Mouse (Mus musculus): ENCODE measurements around the gene Kremen2. TPM values are rescaled to one million over a fixed set of nuclear protein-coding genes. Genes with fewer than 3 reads are reported as not detected.

Kremen2 gene
- polyA plus RNA-seq, 1 experiment from 2014 or later, result 0.28 TPM

DNA sequence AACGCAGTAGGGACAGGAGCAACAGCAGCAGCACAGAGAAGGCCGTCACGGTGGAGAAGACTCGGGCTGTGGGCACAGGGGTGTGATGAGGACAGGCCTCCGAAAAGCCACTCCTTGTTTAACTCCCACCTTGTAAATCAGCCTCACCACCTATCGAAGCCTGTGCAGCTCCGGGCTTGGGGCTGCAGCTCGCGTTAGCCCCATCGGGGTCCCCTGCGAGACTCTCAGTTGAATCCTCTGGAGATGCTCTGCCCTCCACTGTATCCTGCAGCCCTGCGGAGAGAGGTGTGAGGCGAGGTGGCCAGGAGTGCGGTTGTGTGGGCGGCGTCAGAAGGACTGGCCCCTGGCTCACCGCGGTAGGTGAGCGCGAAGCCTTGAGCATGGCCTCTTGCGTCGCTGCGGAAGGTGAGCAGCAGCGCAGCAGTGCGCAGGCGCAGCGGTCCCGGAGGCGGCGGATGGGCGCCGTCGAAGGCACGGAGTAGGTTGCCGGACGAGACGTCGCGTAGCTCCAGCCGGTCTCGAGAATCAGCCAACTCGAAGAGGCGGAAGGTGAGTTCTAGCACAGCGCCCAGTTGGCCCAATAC lies 3.3 kb downstream of the Kremen2 start:
- Histone ChIP-seq H3K9ac (no peak overlapping the region), H3K4me1 (replicated peaks) (peaks cover 59% of the 10 kb centered on the region), H3K27me3 (peaks cover 76% of the 10 kb centered on the region), H3K9me3 (replicated peaks) (no peaks in the 10 kb centered on the region), H3K4me3 (peak overlapping the region; percentile 27), H3K36me3 (no peaks in the 10 kb centered on the region), H3K4me2 (peak overlapping the region; percentile 39), H3K27ac (no peak overlapping the region)
- no peak for ATAC-seq (replicated peaks; ENCODE audit: insufficient number of reproducible peaks, insufficient read depth, low FRiP score, low read depth)
- WGBS, result 7% methylated on average over 44 of the region's 44 CpGs

DNA sequence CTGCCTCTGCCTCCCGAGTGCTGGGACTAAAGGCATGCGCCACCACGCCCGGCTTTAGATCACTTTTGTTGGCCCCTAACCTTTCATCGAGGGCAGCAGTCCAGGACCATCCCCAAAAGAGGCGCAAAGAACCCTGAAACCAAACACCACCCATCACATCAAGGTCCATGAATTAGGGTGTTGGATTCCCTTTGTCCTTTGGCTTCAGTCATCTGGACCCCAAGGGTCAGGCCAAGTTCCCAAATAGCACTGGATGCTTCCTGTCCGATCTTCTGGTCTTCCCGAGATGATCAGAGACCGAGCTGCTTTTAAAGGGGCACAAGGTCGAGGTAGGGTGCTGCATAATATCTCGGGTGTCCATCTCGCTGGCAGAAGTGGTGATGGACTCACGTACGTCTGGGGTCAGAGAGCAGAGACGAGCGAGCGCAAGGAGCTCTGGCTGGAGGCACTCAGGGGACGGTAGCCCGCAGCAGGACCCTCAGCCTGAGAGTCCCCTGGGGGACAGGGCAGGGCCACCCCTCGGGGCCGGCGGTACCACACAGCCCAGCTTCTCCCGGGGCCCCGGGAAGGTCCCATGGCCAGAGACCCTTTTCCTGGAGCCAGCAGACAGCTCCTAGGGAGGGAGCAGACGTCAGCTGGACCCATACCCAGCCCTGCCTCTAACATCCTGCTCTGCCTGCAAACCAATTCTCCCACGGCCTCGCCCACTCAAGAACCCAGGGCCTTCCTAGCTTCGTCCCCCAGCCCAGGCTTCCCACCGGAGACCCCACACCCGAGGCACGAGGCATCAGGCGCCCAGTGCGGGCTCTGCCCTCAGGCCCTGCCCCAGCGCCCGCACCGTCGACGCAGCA lies 4.0 kb downstream of the Kremen2 start:
- peaks cover 59% of the 10 kb centered on the region for H3K4me1 ChIP-seq (replicated peaks)
- H3K27ac ChIP-seq, result no peak overlapping the region
- peaks cover 3% of the 10 kb centered on the region; the same call in 1 of the 2 replicates for H3K36me3 ChIP-seq
- 44% methylated on average over 38 of the region's 38 CpGs for WGBS
- ATAC-seq (replicated peaks; ENCODE audit: insufficient number of reproducible peaks, insufficient read depth, low FRiP score, low read depth), result no peak
- no peak overlapping the region for H3K9ac ChIP-seq
- H3K4me2 ChIP-seq, result peak overlapping the region; percentile 39
- H3K27me3 ChIP-seq, result peaks cover 69% of the 10 kb centered on the region
- peak overlapping the region; percentile 27 for H3K4me3 ChIP-seq
- no peaks in the 10 kb centered on the region for H3K9me3 ChIP-seq (replicated peaks)

DNA sequence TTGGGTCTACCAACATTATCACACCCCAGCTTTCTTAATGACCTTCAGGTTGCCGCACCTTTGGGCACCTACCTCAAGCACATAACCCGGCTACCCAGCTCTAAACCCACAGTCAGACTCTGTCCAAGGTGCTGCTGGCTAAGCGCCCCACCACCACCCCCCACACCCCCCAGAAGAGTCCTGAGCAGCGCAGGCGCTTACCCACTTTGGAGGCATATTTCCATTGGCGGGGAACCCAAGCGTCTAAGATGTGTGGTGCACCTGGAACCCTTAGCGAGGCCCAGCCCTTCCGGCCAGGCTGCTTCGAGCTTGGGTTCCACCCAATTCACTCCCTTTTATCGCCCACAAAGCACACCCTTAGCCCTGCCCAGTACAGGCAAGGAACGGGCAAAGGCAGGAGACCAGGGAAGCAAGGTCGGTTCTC lies 5.0 kb downstream of the Kremen2 start, which contains the start of gene Paqr4:
Paqr4 (minus strand) TSS at position 270 of the 424 bp plus-strand sequence.
- Histone ChIP-seq H3K9me3 (replicated peaks) (no peaks in the 10 kb centered on the region), H3K4me1 (replicated peaks) (peaks cover 52% of the 10 kb centered on the region), H3K36me3 (peaks cover 3% of the 10 kb centered on the region; the same call in 1 of the 2 replicates), H3K9ac (peak within 1 kb of the TSS; percentile 74), H3K27ac (peak within 1 kb of the TSS; percentile 69), H3K4me2 (peak within 1 kb of the TSS; percentile 99), H3K27me3 (peaks cover 60% of the 10 kb centered on the region), H3K4me3 (peak within 1 kb of the TSS; percentile 75)
- 7% methylated on average over 13 of the region's 13 CpGs for whole genome bisulfite sequencing
- ATAC-seq (replicated peaks; ENCODE audit: insufficient number of reproducible peaks, insufficient read depth, low FRiP score, low read depth), result peak; percentile 4; the same call in 1 of the 2 replicates

GRCm38 (mm10) chr17:23740136-23740584 lies 5.5 kb downstream of the Kremen2 start:
- H3K4me3 ChIP-seq, result peak overlapping the region; percentile 75
- under 1% methylated on average over 45 of the region's 46 CpGs for WGBS
- ATAC-seq (replicated peaks; ENCODE audit: insufficient number of reproducible peaks, insufficient read depth, low FRiP score, low read depth), result peak; percentile 85
- H3K9me3 ChIP-seq (replicated peaks), result no peaks in the 10 kb centered on the region
- peaks cover 48% of the 10 kb centered on the region for H3K4me1 ChIP-seq (replicated peaks)
- peak overlapping the region; percentile 74 for H3K9ac ChIP-seq
- peaks cover 3% of the 10 kb centered on the region; the same call in 1 of the 2 replicates for H3K36me3 ChIP-seq
- H3K27me3 ChIP-seq, result peaks cover 55% of the 10 kb centered on the region
- H3K4me2 ChIP-seq, result peak overlapping the region; percentile 99
- peak overlapping the region; percentile 69 for H3K27ac ChIP-seq

DNA sequence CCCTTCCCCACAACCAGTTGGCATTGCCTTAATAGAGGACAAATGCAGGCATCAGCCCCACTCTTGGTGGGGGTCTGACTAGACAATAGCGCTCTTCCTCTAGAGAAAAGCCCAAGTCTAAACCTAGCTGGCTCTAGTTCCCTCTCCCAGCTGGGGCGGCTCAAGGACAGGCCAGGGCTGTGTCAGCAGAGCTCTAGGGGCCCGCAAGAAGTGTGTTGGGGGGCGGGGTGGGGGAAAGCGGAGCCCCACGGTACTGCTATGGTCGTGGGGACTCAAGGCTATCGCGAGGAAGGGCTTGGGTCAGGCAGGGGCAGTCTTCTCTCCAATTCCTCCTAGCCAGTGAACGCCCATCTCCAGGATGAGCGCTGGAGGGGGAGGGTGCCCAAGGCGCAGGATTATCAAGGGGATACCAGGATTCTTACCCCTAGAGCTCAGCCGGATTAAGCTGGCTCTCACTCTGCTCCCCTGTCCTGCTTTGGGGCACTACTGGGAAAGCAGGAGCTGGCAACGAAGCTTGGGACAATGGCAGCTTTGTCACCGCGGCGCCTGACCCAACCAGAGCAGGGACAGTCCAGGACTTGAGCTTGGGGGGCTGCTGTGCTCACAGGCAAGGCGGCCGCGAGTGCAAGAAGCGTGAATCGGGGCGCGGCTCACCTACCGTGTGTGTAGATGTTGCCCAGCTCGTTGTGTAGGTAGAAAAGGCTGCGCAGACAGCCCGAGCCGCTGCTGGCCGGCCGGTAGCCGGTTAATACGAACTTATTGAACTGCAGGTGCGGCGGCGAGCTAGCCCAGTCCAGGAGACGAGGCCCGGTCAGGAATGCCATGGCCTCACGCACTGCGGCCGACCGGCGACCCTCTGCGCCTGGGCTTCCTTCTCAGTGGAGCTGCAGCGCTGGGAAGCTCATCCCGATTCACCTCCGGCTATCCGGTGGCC lies 6.2 kb downstream of the Kremen2 start:
- Histone ChIP-seq H3K4me2 (peak overlapping the region; percentile 99), H3K9me3 (replicated peaks) (no peaks in the 10 kb centered on the region), H3K9ac (peak overlapping the region; percentile 74), H3K27ac (peak overlapping the region; percentile 69), H3K4me1 (replicated peaks) (peaks cover 41% of the 10 kb centered on the region), H3K4me3 (peak overlapping the region; percentile 75), H3K27me3 (peaks cover 48% of the 10 kb centered on the region), H3K36me3 (peaks cover 3% of the 10 kb centered on the region; the same call in 1 of the 2 replicates)
- WGBS, result 2% methylated on average over 48 of the region's 48 CpGs
- peak; percentile 15 for ATAC-seq (replicated peaks; ENCODE audit: insufficient number of reproducible peaks, insufficient read depth, low FRiP score, low read depth)

DNA sequence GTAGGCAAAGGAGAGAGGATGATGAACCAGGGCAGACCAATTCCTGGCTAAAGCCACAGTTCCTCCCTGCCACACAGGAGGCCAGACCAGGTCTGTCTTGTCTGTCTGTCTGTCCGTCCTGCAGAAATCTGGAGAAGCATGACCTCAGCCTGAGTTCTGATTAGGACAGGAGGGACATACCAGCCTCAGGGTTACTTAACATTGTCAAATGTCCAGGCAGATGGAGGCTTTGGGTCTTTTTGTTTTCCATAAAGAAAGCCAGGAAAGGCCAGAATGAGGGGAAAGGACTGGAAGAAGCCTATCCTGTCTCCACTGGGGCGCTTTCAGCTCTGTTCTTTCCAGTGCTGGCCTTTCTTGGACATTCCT lies 6.8 kb downstream of the Kremen2 start:
- ATAC-seq (replicated peaks; ENCODE audit: insufficient number of reproducible peaks, insufficient read depth, low FRiP score, low read depth), result no peak
- peaks cover 42% of the 10 kb centered on the region for H3K27me3 ChIP-seq
- H3K36me3 ChIP-seq, result peaks cover 3% of the 10 kb centered on the region; the same call in 1 of the 2 replicates
- peaks cover 40% of the 10 kb centered on the region for H3K4me1 ChIP-seq (replicated peaks)
- H3K4me2 ChIP-seq, result peak overlapping the region; percentile 99
- peak overlapping the region; percentile 74 for H3K9ac ChIP-seq
- H3K27ac ChIP-seq, result 0 out of 2 replicates have a peak overlapping the region, but pooled peaks have one; percentile 13
- H3K9me3 ChIP-seq (replicated peaks), result no peaks in the 10 kb centered on the region
- 51% methylated on average over 2 of the region's 2 CpGs for WGBS
- H3K4me3 ChIP-seq, result peak overlapping the region; percentile 75

- 64% methylated on average over 15 of the region's 15 CpGs for WGBS
- Histone ChIP-seq H3K9ac (no peak overlapping the region), H3K4me2 (no peak overlapping the region)
These were observed 7.9 kb downstream of the Kremen2 start for GRCm38 (mm10) chr17:23737493-23738445.

DNA sequence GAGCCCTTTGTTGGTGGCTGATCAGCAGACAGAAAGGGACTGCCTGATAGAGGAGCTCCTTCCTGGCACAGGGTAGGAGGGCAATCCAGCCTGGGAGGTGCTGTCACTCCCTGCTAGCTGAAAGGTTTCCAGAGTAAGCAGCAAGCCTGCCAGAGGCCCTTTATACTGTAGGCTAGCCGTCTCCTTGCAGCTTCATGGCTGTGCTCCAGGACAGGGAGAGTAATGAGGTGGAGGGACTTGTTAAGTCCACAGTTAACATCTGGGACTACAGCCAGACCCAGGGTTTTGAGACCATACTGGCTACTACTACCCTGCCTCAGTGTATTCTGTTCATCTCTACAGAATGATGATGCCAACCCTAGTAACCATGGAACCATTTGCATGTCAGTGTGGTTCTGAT lies 11.3 kb downstream of the Kremen2 start:
- Histone ChIP-seq H3K4me3 (no peak overlapping the region), H3K27ac (no peak overlapping the region), H3K27me3 (peaks cover 8% of the 10 kb centered on the region; the same call in 1 of the 2 replicates), H3K36me3 (peaks cover 3% of the 10 kb centered on the region; the same call in 1 of the 2 replicates), H3K4me1 (replicated peaks) (peaks cover 13% of the 10 kb centered on the region), H3K9me3 (replicated peaks) (no peaks in the 10 kb centered on the region), H3K9ac (no peak overlapping the region), H3K4me2 (no peak overlapping the region)
- 0 out of 2 replicates have a peak, but pooled peaks have one; percentile 5 for ATAC-seq (replicated peaks; ENCODE audit: insufficient number of reproducible peaks, insufficient read depth, low FRiP score, low read depth)
- 41% methylated on average over 1 of the region's 1 CpGs for WGBS

More at GRCm38 (mm10) chr17:23737493-23738445, 7.9 kb downstream of the Kremen2 start:
- Histone ChIP-seq H3K4me1 (replicated peaks) (peaks cover 39% of the 10 kb centered on the region), H3K4me3 (no peak overlapping the region), H3K27ac (no peak overlapping the region), H3K27me3 (peaks cover 31% of the 10 kb centered on the region), H3K36me3 (peaks cover 3% of the 10 kb centered on the region; the same call in 1 of the 2 replicates), H3K9me3 (replicated peaks) (no peaks in the 10 kb centered on the region)
- ATAC-seq (replicated peaks; ENCODE audit: insufficient number of reproducible peaks, insufficient read depth, low FRiP score, low read depth), result no peak

DNA sequence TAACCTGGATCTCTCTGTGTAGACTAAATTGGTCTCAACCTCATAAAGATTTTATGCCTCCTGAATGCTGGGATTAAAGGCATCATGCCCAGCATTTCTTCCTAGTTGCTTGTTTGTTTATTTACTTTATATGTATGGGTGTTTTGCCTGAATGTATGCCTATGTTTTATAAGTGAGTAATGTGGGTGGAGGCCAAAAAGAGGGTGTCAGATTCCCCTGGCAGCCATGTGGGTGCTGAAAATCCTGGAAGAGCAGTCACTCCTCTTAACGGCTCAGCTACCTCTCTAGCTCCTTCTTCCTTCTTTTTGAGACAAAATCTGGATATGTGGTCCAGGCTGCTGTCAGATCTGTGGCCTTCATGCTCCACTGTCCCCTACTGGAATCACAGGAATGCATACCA lies 15.2 kb downstream of the Kremen2 start:
- H3K27ac ChIP-seq, result no peak overlapping the region
- no peak overlapping the region for H3K9ac ChIP-seq
- no peak overlapping the region for H3K4me2 ChIP-seq
- WGBS, result 45% methylated on average over 1 of the region's 1 CpGs
- no peaks in the 10 kb centered on the region for H3K9me3 ChIP-seq (replicated peaks)
- H3K27me3 ChIP-seq, result no peaks in the 10 kb centered on the region
- H3K4me1 ChIP-seq (replicated peaks), result peaks cover 13% of the 10 kb centered on the region
- no peak for ATAC-seq (replicated peaks; ENCODE audit: insufficient number of reproducible peaks, insufficient read depth, low FRiP score, low read depth)
- no peak overlapping the region for H3K4me3 ChIP-seq
- no peaks in the 10 kb centered on the region for H3K36me3 ChIP-seq

- peak overlapping the region; percentile 83 for H3K27ac ChIP-seq
- no peaks in the 10 kb centered on the region for H3K9me3 ChIP-seq (replicated peaks)
- 0% methylated on average over 20 of the region's 20 CpGs for WGBS
- peak; percentile 89 for ATAC-seq (replicated peaks; ENCODE audit: insufficient number of reproducible peaks, insufficient read depth, low FRiP score, low read depth)
- peaks cover 14% of the 10 kb centered on the region for H3K4me1 ChIP-seq (replicated peaks)
- peak overlapping the region; percentile 68 for H3K4me2 ChIP-seq
- peak overlapping the region; percentile 74 for H3K9ac ChIP-seq
- peak overlapping the region; percentile 65 for H3K4me3 ChIP-seq
- no peaks in the 10 kb centered on the region for H3K27me3 ChIP-seq
- no peaks in the 10 kb centered on the region for H3K36me3 ChIP-seq
These were observed 18.9 kb downstream of the Kremen2 start for GRCm38 (mm10) chr17:23726758-23727142.

Data from heart, embryonic 15.5 days (tissue).